Mouse (Mus musculus): ENCODE data around the gene Rbfox1. TPM values are rescaled to one million over a fixed set of nuclear protein-coding genes. Genes with fewer than 3 reads are reported as not detected.

The Rbfox1 gene
- polyA plus RNA-seq, 1 experiment from 2014 or later, result 4.6 TPM

DNA sequence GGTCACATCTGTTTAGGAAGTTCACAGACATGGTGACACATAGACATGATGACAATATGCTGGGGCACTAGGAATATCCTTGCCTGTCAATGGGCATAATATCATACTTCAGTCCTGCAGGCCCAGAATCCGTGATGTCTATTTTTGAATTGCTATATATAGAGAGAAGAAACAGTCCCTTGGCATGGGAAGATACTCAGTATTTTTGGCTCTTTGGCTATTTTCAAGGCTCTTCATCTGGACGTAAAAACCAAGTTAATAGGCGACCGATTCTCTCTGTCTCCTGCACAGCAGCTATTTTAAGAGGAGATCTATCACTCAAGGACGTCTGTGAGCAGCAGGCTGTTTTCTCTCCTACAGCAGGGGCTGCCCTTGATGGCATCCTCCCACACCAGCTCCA, 415.0 kb downstream of the Rbfox1 start:
- WGBS, result 83% methylated on average over 5 of the region's 5 CpGs
- no peak for ATAC-seq (replicated peaks; ENCODE audit: low FRiP score)
- Histone ChIP-seq H3K9ac (ENCODE audit: low read length) (no peak overlapping the region), H3K9me3 (ENCODE audit: control insufficient read depth, low read length) (no peaks in the 10 kb centered on the region), H3K27ac (ENCODE audit: low read depth, low read length) (no peak overlapping the region), H3K4me3 (ENCODE audit: low read depth, low read length) (no peak overlapping the region), H3K36me3 (ENCODE audit: control insufficient read depth, insufficient read depth, low read length) (no peaks in the 10 kb centered on the region), H3K4me2 (ENCODE audit: low read depth, low read length, severe bottlenecking) (no peak overlapping the region), H3K27me3 (ENCODE audit: control insufficient read depth, insufficient read depth, low read length) (no peaks in the 10 kb centered on the region), H3K4me1 (replicated peaks; ENCODE audit: control insufficient read depth, insufficient read depth, low read length) (no peaks in the 10 kb centered on the region)
- DNase-seq (ENCODE audit: low spot score), result no peak

DNA sequence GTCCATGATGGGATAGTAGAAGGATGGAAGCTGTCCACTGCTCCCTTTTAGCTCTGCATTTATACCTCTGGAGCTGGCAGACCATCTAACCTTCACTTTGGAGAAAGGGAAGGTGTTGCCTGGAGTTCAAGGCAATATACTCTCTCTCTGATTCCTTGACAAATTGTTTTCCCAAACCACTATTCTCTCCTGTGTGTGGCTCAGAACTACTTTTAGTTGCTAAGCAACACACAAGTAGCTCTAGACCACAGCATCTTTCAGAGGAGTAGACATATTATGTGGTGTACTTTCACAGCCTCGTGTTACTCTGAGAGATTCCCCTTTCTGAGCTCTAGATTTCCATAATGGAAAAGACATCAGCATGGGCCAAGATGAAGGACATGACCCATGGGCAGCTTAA, 417.9 kb downstream of the Rbfox1 start:
- H3K4me2 ChIP-seq (ENCODE audit: low read depth, low read length, severe bottlenecking), result no peak overlapping the region
- no peaks in the 10 kb centered on the region for H3K27me3 ChIP-seq (ENCODE audit: control insufficient read depth, insufficient read depth, low read length)
- no peak overlapping the region for H3K4me3 ChIP-seq (ENCODE audit: low read depth, low read length)
- no peak overlapping the region for H3K27ac ChIP-seq (ENCODE audit: low read depth, low read length)
- DNase-seq (ENCODE audit: low spot score) (no peak), ATAC-seq (replicated peaks; ENCODE audit: low FRiP score) (no peak)
- 71% methylated on average over 1 of the region's 1 CpGs for WGBS
- no peaks in the 10 kb centered on the region for H3K36me3 ChIP-seq (ENCODE audit: control insufficient read depth, insufficient read depth, low read length)
- H3K4me1 ChIP-seq (replicated peaks; ENCODE audit: control insufficient read depth, insufficient read depth, low read length), result no peaks in the 10 kb centered on the region
- H3K9ac ChIP-seq (ENCODE audit: low read length), result no peak overlapping the region
- H3K9me3 ChIP-seq (ENCODE audit: control insufficient read depth, low read length), result no peaks in the 10 kb centered on the region

DNA sequence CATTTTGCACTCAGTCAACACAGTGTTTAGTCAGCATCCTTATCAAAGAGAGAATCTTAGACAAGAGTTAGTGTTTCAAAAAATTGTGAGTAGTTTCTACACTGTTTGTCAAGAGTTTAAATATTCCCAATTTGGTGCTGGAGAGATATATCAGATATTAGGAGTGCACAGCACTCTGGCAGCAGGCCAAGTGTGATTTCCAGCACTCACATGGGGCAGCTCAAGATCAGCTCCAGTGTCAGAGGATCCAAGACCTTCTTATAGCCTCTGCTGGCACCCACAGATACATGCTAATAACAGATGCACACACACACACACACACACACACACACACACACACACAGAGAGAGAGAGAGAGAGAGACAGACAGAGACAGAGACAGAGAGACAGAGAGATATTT, 424.8 kb downstream of the Rbfox1 start:
- H3K4me2 ChIP-seq (ENCODE audit: low read depth, low read length, severe bottlenecking), result no peak overlapping the region
- no peaks in the 10 kb centered on the region for H3K4me1 ChIP-seq (replicated peaks; ENCODE audit: control insufficient read depth, insufficient read depth, low read length)
- no peaks in the 10 kb centered on the region for H3K9me3 ChIP-seq (ENCODE audit: control insufficient read depth, low read length)
- no peak overlapping the region for H3K27ac ChIP-seq (ENCODE audit: low read depth, low read length)
- no peak overlapping the region for H3K9ac ChIP-seq (ENCODE audit: low read length)
- no peaks in the 10 kb centered on the region for H3K27me3 ChIP-seq (ENCODE audit: control insufficient read depth, insufficient read depth, low read length)
- no peak for DNase-seq (ENCODE audit: low spot score)
- no peaks in the 10 kb centered on the region for H3K36me3 ChIP-seq (ENCODE audit: control insufficient read depth, insufficient read depth, low read length)
- H3K4me3 ChIP-seq (ENCODE audit: low read depth, low read length), result no peak overlapping the region
- no peak for ATAC-seq (replicated peaks; ENCODE audit: low FRiP score)

DNA sequence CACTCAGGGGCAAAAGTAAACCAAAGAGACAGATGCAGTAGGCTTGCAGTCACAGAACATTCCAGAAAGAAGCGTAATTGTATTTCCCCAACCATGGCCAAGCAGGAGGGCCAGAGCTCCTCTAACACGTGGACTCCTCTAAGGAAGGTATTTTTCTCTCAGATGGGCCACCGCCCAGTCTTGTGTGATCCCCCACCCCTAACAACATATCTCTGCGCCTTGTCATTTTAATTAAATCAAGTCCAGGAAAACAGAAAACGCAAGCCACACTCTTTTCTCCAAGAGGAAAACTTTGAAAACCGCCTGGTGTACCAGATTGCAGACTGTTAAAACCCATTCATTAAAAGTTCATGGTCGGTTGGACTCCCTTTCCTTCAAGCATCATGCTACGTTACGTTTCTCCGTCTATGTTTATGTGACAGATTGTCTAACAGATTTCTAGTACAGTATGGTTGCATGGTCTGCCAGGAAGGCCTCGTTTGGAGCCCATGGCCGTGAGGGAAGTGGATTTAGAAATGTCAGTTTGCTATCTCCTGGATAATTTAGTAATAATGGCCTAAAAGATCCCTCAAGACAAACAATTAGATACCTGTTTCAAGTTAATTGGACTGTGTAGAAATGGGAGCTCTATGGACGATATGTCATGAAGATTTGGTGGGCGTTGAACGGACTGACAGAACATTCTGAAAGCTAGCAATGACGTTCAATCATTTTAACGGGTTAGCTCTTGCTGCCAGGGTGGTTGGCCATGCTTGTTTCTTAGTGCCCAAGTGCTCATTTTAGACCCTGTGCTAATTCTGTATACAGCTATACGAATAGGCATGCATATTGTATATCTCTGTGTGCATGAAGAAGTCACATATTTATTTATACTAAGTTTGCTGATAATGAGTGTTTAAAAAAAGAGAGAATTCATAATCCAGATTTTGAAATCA, 425.9 kb downstream of the Rbfox1 start:
- H3K36me3 ChIP-seq (ENCODE audit: control insufficient read depth, insufficient read depth, low read length), result no peaks in the 10 kb centered on the region
- no peak overlapping the region for H3K4me2 ChIP-seq (ENCODE audit: low read depth, low read length, severe bottlenecking)
- 84% methylated on average over 18 of the region's 18 CpGs for WGBS
- H3K27ac ChIP-seq (ENCODE audit: low read depth, low read length), result no peak overlapping the region
- H3K4me1 ChIP-seq (replicated peaks; ENCODE audit: control insufficient read depth, insufficient read depth, low read length), result no peaks in the 10 kb centered on the region
- H3K27me3 ChIP-seq (ENCODE audit: control insufficient read depth, insufficient read depth, low read length), result no peaks in the 10 kb centered on the region
- no peak overlapping the region for H3K4me3 ChIP-seq (ENCODE audit: low read depth, low read length)
- DNase-seq (ENCODE audit: low spot score) (no peak), ATAC-seq (replicated peaks; ENCODE audit: low FRiP score) (no peak)
- H3K9me3 ChIP-seq (ENCODE audit: control insufficient read depth, low read length), result no peaks in the 10 kb centered on the region
- no peak overlapping the region for H3K9ac ChIP-seq (ENCODE audit: low read length)

DNA sequence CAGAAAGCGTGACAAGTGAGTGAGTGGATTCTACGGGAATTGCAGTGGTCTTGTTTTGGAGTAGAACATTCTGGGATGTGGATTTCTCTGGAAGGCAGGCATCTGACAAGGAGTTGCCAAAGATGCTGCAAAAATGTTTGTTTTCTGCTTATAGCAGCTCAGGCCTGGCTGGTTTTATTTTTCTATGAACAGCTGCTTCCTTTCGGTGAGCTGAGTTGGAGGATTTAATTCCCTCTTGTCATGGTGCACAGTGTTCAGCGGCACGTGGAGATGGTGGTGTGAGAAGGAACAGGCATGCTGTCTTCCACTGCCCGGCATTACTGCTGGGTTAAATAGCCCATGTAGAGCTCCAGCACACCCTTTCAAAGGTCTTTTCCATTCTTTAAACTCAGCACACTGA, 428.5 kb downstream of the Rbfox1 start:
- Histone ChIP-seq H3K27ac (ENCODE audit: low read depth, low read length) (no peak overlapping the region), H3K9ac (ENCODE audit: low read length) (no peak overlapping the region), H3K4me3 (ENCODE audit: low read depth, low read length) (no peak overlapping the region), H3K4me2 (ENCODE audit: low read depth, low read length, severe bottlenecking) (no peak overlapping the region), H3K27me3 (ENCODE audit: control insufficient read depth, insufficient read depth, low read length) (no peaks in the 10 kb centered on the region), H3K9me3 (ENCODE audit: control insufficient read depth, low read length) (no peaks in the 10 kb centered on the region), H3K4me1 (replicated peaks; ENCODE audit: control insufficient read depth, insufficient read depth, low read length) (no peaks in the 10 kb centered on the region), H3K36me3 (ENCODE audit: control insufficient read depth, insufficient read depth, low read length) (no peaks in the 10 kb centered on the region)
- 80% methylated on average over 6 of the region's 6 CpGs for WGBS
- ATAC-seq (replicated peaks; ENCODE audit: low FRiP score) (no peak), DNase-seq (ENCODE audit: low spot score) (no peak)

DNA sequence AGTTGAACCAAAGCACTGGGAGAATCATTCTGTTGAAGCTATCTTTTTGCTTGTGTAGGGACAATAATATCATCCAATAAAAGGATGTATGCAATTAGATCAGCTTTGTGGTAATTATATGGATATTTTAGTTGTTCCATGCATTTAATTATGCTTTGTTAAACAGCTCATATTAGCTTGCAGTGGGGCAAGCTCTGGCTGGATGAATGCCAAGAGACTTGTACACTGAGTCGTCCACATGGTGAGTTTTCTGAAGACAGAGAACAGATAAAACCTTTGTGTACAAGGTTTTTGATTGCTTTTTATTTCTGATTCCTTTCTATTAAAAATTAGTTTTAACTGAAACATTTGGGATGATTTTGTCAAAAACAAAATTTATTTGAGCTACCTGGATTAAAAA, 439.7 kb downstream of the Rbfox1 start:
- no peaks in the 10 kb centered on the region for H3K4me1 ChIP-seq (replicated peaks; ENCODE audit: control insufficient read depth, insufficient read depth, low read length)
- ATAC-seq (replicated peaks; ENCODE audit: low FRiP score), result no peak
- 46% methylated on average over 1 of the region's 1 CpGs for WGBS
- no peak for DNase-seq (ENCODE audit: low spot score)
- no peak overlapping the region for H3K4me2 ChIP-seq (ENCODE audit: low read depth, low read length, severe bottlenecking)
- H3K9me3 ChIP-seq (ENCODE audit: control insufficient read depth, low read length), result no peaks in the 10 kb centered on the region
- no peak overlapping the region for H3K9ac ChIP-seq (ENCODE audit: low read length)
- no peaks in the 10 kb centered on the region for H3K27me3 ChIP-seq (ENCODE audit: control insufficient read depth, insufficient read depth, low read length)
- no peaks in the 10 kb centered on the region for H3K36me3 ChIP-seq (ENCODE audit: control insufficient read depth, insufficient read depth, low read length)
- H3K27ac ChIP-seq (ENCODE audit: low read depth, low read length), result no peak overlapping the region
- no peak overlapping the region for H3K4me3 ChIP-seq (ENCODE audit: low read depth, low read length)

DNA sequence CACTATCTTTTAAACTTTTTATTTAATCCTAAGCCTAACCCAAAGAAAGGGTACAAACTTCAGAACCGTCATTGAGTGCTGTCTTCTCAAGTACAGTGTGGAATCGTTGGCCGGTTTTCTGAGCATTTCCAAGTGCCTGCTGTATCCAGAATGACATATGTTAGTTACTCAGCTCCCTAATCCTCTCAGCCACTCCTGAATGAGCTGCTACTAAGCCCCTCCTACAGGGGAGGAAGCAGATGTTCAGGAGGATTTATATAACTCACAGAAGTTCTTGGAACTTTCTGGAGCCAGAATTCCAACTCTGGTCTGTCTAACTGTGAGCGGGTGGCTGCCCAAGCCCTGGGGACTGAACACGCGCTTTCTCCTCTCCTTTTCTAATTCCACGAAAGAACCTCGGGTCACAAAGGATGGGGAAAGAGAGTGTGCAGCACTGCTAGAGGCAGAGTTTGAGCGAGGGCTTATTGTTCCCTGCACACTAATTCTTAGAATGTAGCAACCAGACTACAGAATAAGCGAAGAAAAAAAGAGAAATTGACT, 446.3 kb downstream of the Rbfox1 start:
- Histone ChIP-seq H3K9ac (ENCODE audit: low read length) (no peak overlapping the region), H3K36me3 (ENCODE audit: control insufficient read depth, insufficient read depth, low read length) (no peaks in the 10 kb centered on the region), H3K27ac (ENCODE audit: low read depth, low read length) (no peak overlapping the region), H3K4me1 (replicated peaks; ENCODE audit: control insufficient read depth, insufficient read depth, low read length) (0 out of 2 replicates have a peak, but pooled peaks cover 2% of the 10 kb centered on the region), H3K4me2 (ENCODE audit: low read depth, low read length, severe bottlenecking) (no peak overlapping the region), H3K9me3 (ENCODE audit: control insufficient read depth, low read length) (no peaks in the 10 kb centered on the region), H3K27me3 (ENCODE audit: control insufficient read depth, insufficient read depth, low read length) (no peaks in the 10 kb centered on the region), H3K4me3 (ENCODE audit: low read depth, low read length) (no peak overlapping the region)
- DNase-seq (ENCODE audit: low spot score) (no peak), ATAC-seq (replicated peaks; ENCODE audit: low FRiP score) (no peak)
- 55% methylated on average over 10 of the region's 10 CpGs for WGBS

DNA sequence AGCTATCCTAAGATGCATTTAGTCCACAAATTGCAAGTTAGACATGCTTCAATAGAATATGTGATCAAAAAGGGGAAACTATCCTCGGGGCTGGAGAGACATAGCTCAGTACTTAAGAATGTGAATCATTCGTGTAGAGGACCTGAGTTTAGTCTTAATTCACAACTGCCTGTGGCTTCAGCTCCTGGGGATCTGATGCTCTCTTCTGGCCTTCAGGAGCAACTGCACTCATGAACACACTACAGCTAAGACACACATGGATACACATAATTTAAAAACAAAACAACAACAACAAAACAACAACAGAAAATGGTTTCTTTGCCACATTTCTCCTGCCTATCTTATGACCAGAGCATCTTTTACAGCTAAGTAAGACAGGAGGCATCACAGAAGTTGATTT, 448.1 kb downstream of the Rbfox1 start:
- ATAC-seq (replicated peaks; ENCODE audit: low FRiP score) (no peak), DNase-seq (ENCODE audit: low spot score) (no peak)
- no peaks in the 10 kb centered on the region for H3K9me3 ChIP-seq (ENCODE audit: control insufficient read depth, low read length)
- H3K27me3 ChIP-seq (ENCODE audit: control insufficient read depth, insufficient read depth, low read length), result no peaks in the 10 kb centered on the region
- H3K9ac ChIP-seq (ENCODE audit: low read length), result no peak overlapping the region
- H3K4me2 ChIP-seq (ENCODE audit: low read depth, low read length, severe bottlenecking), result no peak overlapping the region
- H3K4me3 ChIP-seq (ENCODE audit: low read depth, low read length), result no peak overlapping the region
- H3K27ac ChIP-seq (ENCODE audit: low read depth, low read length), result no peak overlapping the region
- WGBS, result 83% methylated on average over 2 of the region's 2 CpGs
- 0 out of 2 replicates have a peak, but pooled peaks cover 2% of the 10 kb centered on the region for H3K4me1 ChIP-seq (replicated peaks; ENCODE audit: control insufficient read depth, insufficient read depth, low read length)
- no peaks in the 10 kb centered on the region for H3K36me3 ChIP-seq (ENCODE audit: control insufficient read depth, insufficient read depth, low read length)

DNA sequence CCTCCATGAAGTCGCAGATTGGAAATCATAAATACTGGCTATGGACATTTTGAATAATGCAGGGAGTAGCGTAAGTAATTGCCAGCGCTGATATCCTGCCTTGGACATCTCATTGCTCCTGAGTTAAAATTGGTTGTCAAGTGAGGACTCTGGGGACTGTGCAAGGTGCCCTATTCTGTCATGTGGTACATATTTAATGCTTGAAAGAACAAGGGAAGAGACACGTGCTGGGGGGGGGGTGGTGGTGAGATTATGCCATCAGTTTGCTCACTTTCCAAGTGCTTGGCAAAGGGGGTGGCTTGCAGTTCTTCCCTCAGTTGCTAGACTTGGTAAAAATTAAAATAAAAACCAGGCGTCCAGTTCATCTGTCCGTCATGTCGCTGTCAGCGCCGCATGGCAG, 462.9 kb downstream of the Rbfox1 start:
- no peaks in the 10 kb centered on the region for H3K36me3 ChIP-seq (ENCODE audit: control insufficient read depth, insufficient read depth, low read length)
- no peak for DNase-seq (ENCODE audit: low spot score)
- no peaks in the 10 kb centered on the region for H3K9me3 ChIP-seq (ENCODE audit: control insufficient read depth, low read length)
- whole genome bisulfite sequencing, result 30% methylated on average over 9 of the region's 9 CpGs
- peaks cover 6% of the 10 kb centered on the region; the same call in 1 of the 2 replicates for H3K4me1 ChIP-seq (replicated peaks; ENCODE audit: control insufficient read depth, insufficient read depth, low read length)
- H3K27ac ChIP-seq (ENCODE audit: low read depth, low read length), result no peak overlapping the region
- peak overlapping the region; percentile 37 for H3K4me3 ChIP-seq (ENCODE audit: low read depth, low read length)
- H3K9ac ChIP-seq (ENCODE audit: low read length), result peak overlapping the region; percentile 53
- peak overlapping the region; percentile 77 for H3K4me2 ChIP-seq (ENCODE audit: low read depth, low read length, severe bottlenecking)
- H3K27me3 ChIP-seq (ENCODE audit: control insufficient read depth, insufficient read depth, low read length), result peaks cover 20% of the 10 kb centered on the region
- peak; percentile 40; the same call in 1 of the 2 replicates for ATAC-seq (replicated peaks; ENCODE audit: low FRiP score)

All from forebrain, embryonic 11.5 days (tissue).